Mouse (Mus musculus) intestine, postnatal 0 days (tissue): ENCODE data around the gene Cldn2. TPM values are rescaled to one million over a fixed set of nuclear protein-coding genes. Genes with fewer than 3 reads are reported as not detected.
A peak's percentile ranks its signal among the peaks of the same experiment; 100 is the strongest.

ENCODE experiments used
- ATAC-seq: fragments of 200-750 bp; cut with Nextera tagmentation; 2 replicates; pipeline ENCODE4 v1.8.0; 2017; ENCODE audit warnings: mild to moderate bottlenecking, moderate TSS enrichment, moderate library complexity
- H3K27ac ChIP-seq: fragments of 300-500 bp; sonication (generic); 2 replicates; pipeline ENCODE4 v1.5.1; 2014; ENCODE audit warnings: mild to moderate bottlenecking, low read depth, low read length, moderate library complexity
- H3K27me3 ChIP-seq: fragments of 300-500 bp; sonication (generic); replicated peaks from 2 replicates; pipeline ENCODE4 v1.6.1; 2014; ENCODE audit warnings: low read length, mixed read lengths; ENCODE audit not compliant: control insufficient read depth, insufficient read depth
- H3K36me3 ChIP-seq: fragments of 300-500 bp; sonication (generic); 2 replicates; pipeline ENCODE4 v1.6.1; 2014; ENCODE audit warnings: mild to moderate bottlenecking, moderate library complexity; ENCODE audit not compliant: control insufficient read depth, insufficient read depth
- H3K4me1 ChIP-seq: fragments of 300-500 bp; sonication (generic); replicated peaks from 2 replicates; pipeline ENCODE4 v1.6.1; 2014; ENCODE audit warnings: antibody characterized with exemption, low read length, mixed read lengths; ENCODE audit not compliant: control insufficient read depth, insufficient read depth
- H3K4me2 ChIP-seq: fragments of 300-500 bp; sonication (generic); replicated peaks from 2 replicates; pipeline ENCODE4 v1.6.1; 2014; ENCODE audit warnings: low read depth, mild to moderate bottlenecking, moderate library complexity
- H3K4me3 ChIP-seq: fragments of 300-500 bp; sonication (generic); 2 replicates; pipeline ENCODE4 v1.5.1; 2014; ENCODE audit warnings: low read depth, low read length
- H3K9ac ChIP-seq: fragments of 300-500 bp; sonication (generic); 2 replicates; pipeline ENCODE4 v1.6.1; 2014; ENCODE audit warnings: mild to moderate bottlenecking, low read depth, low read length
- H3K9me3 ChIP-seq: fragments of 300-500 bp; sonication (generic); 2 replicates; pipeline ENCODE4 v1.6.1; 2016; ENCODE audit warnings: mixed run types; ENCODE audit not compliant: control insufficient read depth
- CTCF ChIP-seq: sonication (generic); IDR thresholded peaks from 2 replicates; pipeline ENCODE4 v1.5.1; 2016; ENCODE audit warnings: low read depth, mild to moderate bottlenecking, control low read depth, antibody characterized with exemption, moderate library complexity
- WGBS: fragments of 180-500 bp; shearing (Covaris S2); extraction: QIAGEN DNeasy Blood & Tissue Kit; methylation state at CpG from one replicate; pipeline ENCODE4 v1.1.7; 2014; 5-methylcytosine and 5-hydroxymethylcytosine counted together
- polyA plus RNA-seq: library from polyadenylated mRNA; unstranded; fragments of >200 nt; fragmentation: Nextera tagmentation; extraction: Ambion mirVana; gene quantifications from 2 replicates; pipeline ENCODE4 v1.2.1, GENCODE M21; 2015

Cldn2 gene
- polyA plus RNA-seq, 1 experiment from 2014 or later: 182 TPM

- no peak overlapping the region for H3K4me3 ChIP-seq
- no peak for ATAC-seq
- no peak overlapping the region for H3K27ac ChIP-seq
- no peak for TF ChIP-seq CTCF
- 67% methylated on average over 3 of the region's 3 CpGs for WGBS
- H3K4me1 ChIP-seq: no peaks in the 10 kb centered on the region
- no peaks in the 10 kb centered on the region for H3K36me3 ChIP-seq
- no peaks in the 10 kb centered on the region for H3K27me3 ChIP-seq
- H3K4me2 ChIP-seq: no peak overlapping the region
- no peak overlapping the region for H3K9ac ChIP-seq
- no peaks in the 10 kb centered on the region for H3K9me3 ChIP-seq
Observed at GRCm38 (mm10) chrX:139799953-139800352, 675 bp upstream of the Cldn2 start.

DNA sequence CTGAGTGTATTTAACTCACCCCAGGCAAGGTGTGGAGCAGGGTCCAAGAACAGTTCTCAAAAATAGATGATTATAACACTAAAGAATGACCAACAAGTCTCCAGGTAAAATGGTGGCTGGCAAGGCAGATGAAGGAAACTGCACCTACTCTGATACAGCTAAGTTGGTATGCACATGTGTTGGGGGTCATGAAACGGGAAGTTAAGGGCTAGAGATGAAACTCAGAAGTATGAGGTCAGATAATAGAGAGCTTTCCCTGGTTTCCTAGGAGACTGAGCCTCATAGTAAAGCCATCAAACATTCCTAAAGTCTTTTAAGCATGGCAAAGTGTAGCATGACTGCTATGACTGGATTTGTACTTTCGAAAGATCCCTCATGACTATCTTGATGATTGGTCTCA lies 2.4 kb downstream of the Cldn2 start:
- Histone ChIP-seq H3K36me3 (no peaks in the 10 kb centered on the region), H3K27ac (no peak overlapping the region), H3K9me3 (no peaks in the 10 kb centered on the region), H3K4me2 (no peak overlapping the region), H3K4me1 (no peaks in the 10 kb centered on the region), H3K4me3 (no peak overlapping the region), H3K9ac (no peak overlapping the region), H3K27me3 (no peaks in the 10 kb centered on the region)
- no peak for ATAC-seq
- WGBS: 71% methylated on average over 2 of the region's 2 CpGs
- no peak for TF ChIP-seq CTCF

GRCm38 (mm10) chrX:139805918-139806317 lies 5.3 kb downstream of the Cldn2 start:
- Histone ChIP-seq H3K36me3 (no peaks in the 10 kb centered on the region), H3K9ac (no peak overlapping the region), H3K27ac (peak overlapping the region; percentile 68; the same call in 1 of the 2 replicates), H3K4me3 (no peak overlapping the region), H3K4me2 (no peak overlapping the region), H3K4me1 (no peaks in the 10 kb centered on the region), H3K27me3 (no peaks in the 10 kb centered on the region), H3K9me3 (no peaks in the 10 kb centered on the region)
- ATAC-seq: peak; percentile 70
- WGBS: 59% methylated on average over 4 of the region's 4 CpGs
- TF ChIP-seq CTCF: no peak

- no peaks in the 10 kb centered on the region for H3K36me3 ChIP-seq
- no peaks in the 10 kb centered on the region for H3K4me1 ChIP-seq
- no peak overlapping the region for H3K4me3 ChIP-seq
- no peak overlapping the region for H3K4me2 ChIP-seq
- WGBS: 36% methylated on average over 2 of the region's 2 CpGs
- TF ChIP-seq CTCF: no peak
- ATAC-seq: no peak
- peak overlapping the region; percentile 71 for H3K27ac ChIP-seq
- H3K27me3 ChIP-seq: no peaks in the 10 kb centered on the region
- H3K9ac ChIP-seq: no peak overlapping the region
- H3K9me3 ChIP-seq: no peaks in the 10 kb centered on the region
Observed at GRCm38 (mm10) chrX:139807391-139807790, 6.8 kb downstream of the Cldn2 start.

DNA sequence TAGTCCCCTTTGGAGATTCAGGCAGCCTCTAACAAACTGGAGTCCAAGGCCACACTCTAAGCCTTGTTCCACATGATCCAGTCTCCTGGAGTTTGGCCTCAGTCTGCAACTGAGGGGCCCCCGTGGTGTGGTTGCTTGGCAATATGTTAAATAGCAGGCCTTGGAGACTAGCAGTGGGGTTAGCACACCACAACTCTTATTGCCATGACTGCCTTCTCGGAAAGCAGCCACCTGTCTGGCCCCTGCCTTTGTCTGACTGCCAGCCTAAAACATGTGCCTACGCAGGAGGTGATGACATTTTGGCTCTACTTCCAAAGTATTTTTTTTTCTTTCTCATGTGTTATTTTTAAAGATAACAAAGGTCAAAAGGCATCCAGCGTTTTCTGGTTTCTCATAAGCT lies 7.5 kb downstream of the Cldn2 start:
- H3K36me3 ChIP-seq: no peaks in the 10 kb centered on the region
- H3K9me3 ChIP-seq: no peaks in the 10 kb centered on the region
- WGBS: 28% methylated on average over 4 of the region's 4 CpGs
- H3K4me1 ChIP-seq: no peaks in the 10 kb centered on the region
- H3K9ac ChIP-seq: peak overlapping the region; percentile 48; the same call in 1 of the 2 replicates
- peak overlapping the region; percentile 51 for H3K4me2 ChIP-seq
- ATAC-seq: peak; percentile 84
- peak overlapping the region; percentile 43; the same call in 1 of the 2 replicates for H3K4me3 ChIP-seq
- no peaks in the 10 kb centered on the region for H3K27me3 ChIP-seq
- no peak for TF ChIP-seq CTCF
- H3K27ac ChIP-seq: peak overlapping the region; percentile 71

GRCm38 (mm10) chrX:139808501-139808900 lies 7.9 kb downstream of the Cldn2 start:
- peak overlapping the region; percentile 51 for H3K4me2 ChIP-seq
- no peaks in the 10 kb centered on the region for H3K36me3 ChIP-seq
- peak overlapping the region; percentile 48 for H3K9ac ChIP-seq
- H3K4me3 ChIP-seq: peak overlapping the region; percentile 43
- H3K27ac ChIP-seq: peak overlapping the region; percentile 80
- 0 out of 2 replicates have a peak, but pooled peaks have one; percentile 7 for ATAC-seq
- 66% methylated on average over 10 of the region's 10 CpGs for WGBS
- no peaks in the 10 kb centered on the region for H3K27me3 ChIP-seq
- no peaks in the 10 kb centered on the region for H3K9me3 ChIP-seq
- TF ChIP-seq CTCF: no peak
- H3K4me1 ChIP-seq: no peaks in the 10 kb centered on the region
